ENCODE assay signal across 8 mouse cellular contexts in genomic region chr1:43065615-43066310, GRCm38 (mm10). TPM values are rescaled to one million over a fixed set of nuclear protein-coding genes. Genes with fewer than 3 reads are reported as not detected.
DNase-seq lines count a peak whose midpoint lies in the region; ATAC-seq and TF ChIP-seq lines count a peak whose summit lies in the region.

No protein-coding gene starts in this region.

- H3K9ac ChIP-seq in midbrain, embryonic 12.5 days (replicated peaks), result no peak overlapping the region
- no peak overlapping the region for H3K9ac ChIP-seq in stomach, embryonic 16.5 days (ENCODE audit: low read length)

- H3K27ac ChIP-seq in cortical plate, adult 2 months (ENCODE audit: insufficient read depth, low read length), result no peak overlapping the region
- H3K27ac ChIP-seq in kidney, adult 2 months (ENCODE audit: insufficient read depth, low read depth, low read length), result no peak overlapping the region
- H3K27ac ChIP-seq in limb, embryonic 10.5 days, result no peak overlapping the region
- no peak overlapping the region for H3K27ac ChIP-seq in midbrain, embryonic 12.5 days (replicated peaks)
- no peak overlapping the region for H3K27ac ChIP-seq in stomach, embryonic 16.5 days (ENCODE audit: low read length)

- 63% methylated on average over 9 of the region's 9 CpGs for WGBS in kidney, adult 2 months
- 55% methylated on average over 9 of the region's 9 CpGs for WGBS in limb, embryonic 10.5 days
- WGBS in midbrain, embryonic 12.5 days, result 44% methylated on average over 9 of the region's 9 CpGs
- 57% methylated on average over 9 of the region's 9 CpGs for WGBS in stomach, embryonic 16.5 days

- H3K9me3 ChIP-seq in limb, embryonic 10.5 days (replicated peaks), result no peaks in the 10 kb centered on the region
- no peaks in the 10 kb centered on the region for H3K9me3 ChIP-seq in midbrain, embryonic 12.5 days
- no peaks in the 10 kb centered on the region for H3K9me3 ChIP-seq in stomach, embryonic 16.5 days (replicated peaks; ENCODE audit: control insufficient read depth, low read length)

- no peak overlapping the region for H3K4me3 ChIP-seq in cortical plate, adult 2 months (ENCODE audit: insufficient read depth, low read length)
- no peak overlapping the region for H3K4me3 ChIP-seq in kidney, adult 2 months (ENCODE audit: insufficient read depth, low read depth, low read length)
- H3K4me3 ChIP-seq in limb, embryonic 10.5 days, result no peak overlapping the region
- no peak overlapping the region for H3K4me3 ChIP-seq in midbrain, embryonic 12.5 days
- no peak overlapping the region for H3K4me3 ChIP-seq in stomach, embryonic 16.5 days (replicated peaks; ENCODE audit: low read length)

- DNase-seq in 3134 (ENCODE audit: extremely low read depth, insufficient read length, low spot score) (peak; percentile 21), WW6 (ENCODE audit: low read depth, low spot score) (peak; percentile 11)
- DNase-seq in heart, adult 18-20 months, result peak; percentile 21 to 68
- peak; percentile 62 for DNase-seq in kidney, adult 2 months
- peak; percentile 82 for DNase-seq in limb, embryonic 10.5 days (ENCODE audit: low spot score)

- no peaks in the 10 kb centered on the region for H3K4me1 ChIP-seq in cortical plate, adult 2 months (ENCODE audit: control insufficient read depth, insufficient read depth, low read length)
- no peaks in the 10 kb centered on the region for H3K4me1 ChIP-seq in kidney, adult 2 months (ENCODE audit: control insufficient read depth, insufficient read depth, low read length)
- H3K4me1 ChIP-seq in limb, embryonic 10.5 days, result no peaks in the 10 kb centered on the region
- H3K4me1 ChIP-seq in midbrain, embryonic 12.5 days, result 0 out of 2 replicates have a peak, but pooled peaks cover 4% of the 10 kb centered on the region
- no peaks in the 10 kb centered on the region for H3K4me1 ChIP-seq in stomach, embryonic 16.5 days (ENCODE audit: control insufficient read depth, insufficient read depth, low read length)

- no peak overlapping the region for H3K4me2 ChIP-seq in midbrain, embryonic 12.5 days (replicated peaks)
- H3K4me2 ChIP-seq in stomach, embryonic 16.5 days (ENCODE audit: low read depth, low read length), result no peak overlapping the region

- no peaks in the 10 kb centered on the region; the same call in 1 of the 2 replicates for H3K36me3 ChIP-seq in kidney, adult 2 months (ENCODE audit: control insufficient read depth, insufficient read depth, low read length)
- peaks cover 22% of the 10 kb centered on the region; the same call in 1 of the 2 replicates for H3K36me3 ChIP-seq in limb, embryonic 10.5 days
- peaks cover 50% of the 10 kb centered on the region for H3K36me3 ChIP-seq in midbrain, embryonic 12.5 days
- H3K36me3 ChIP-seq in stomach, embryonic 16.5 days (ENCODE audit: control insufficient read depth, insufficient read depth, low read length), result no peaks in the 10 kb centered on the region; the same call in 1 of the 2 replicates

- peak; percentile 96 for ATAC-seq in midbrain, embryonic 12.5 days (ENCODE audit: low FRiP score, low read depth)
- ATAC-seq in stomach, embryonic 16.5 days (ENCODE audit: insufficient read depth, low FRiP score), result peak; percentile 60; the same call in 1 of the 2 replicates

- TF ChIP-seq POLR2A in cortical plate, adult 2 months (IDR thresholded peaks at IDR 0.05; ENCODE audit: extremely low read depth, insufficient read depth, low read length), result no peak
- no peak for TF ChIP-seq POLR2A in kidney, adult 2 months (IDR thresholded peaks at IDR 0.05; ENCODE audit: low read depth, low read length)

- no peaks in the 10 kb centered on the region for H3K27me3 ChIP-seq in kidney, adult 2 months (replicated peaks; ENCODE audit: control insufficient read depth, insufficient read depth, low read length)
- H3K27me3 ChIP-seq in limb, embryonic 10.5 days (ENCODE audit: low read depth, poor library complexity, severe bottlenecking), result no peaks in the 10 kb centered on the region
- no peaks in the 10 kb centered on the region for H3K27me3 ChIP-seq in midbrain, embryonic 12.5 days
- no peaks in the 10 kb centered on the region for H3K27me3 ChIP-seq in stomach, embryonic 16.5 days (ENCODE audit: control insufficient read depth, insufficient read depth, low read length)

- TF ChIP-seq CTCF in cortical plate, adult 2 months (IDR thresholded peaks at IDR 0.05; ENCODE audit: extremely low read depth, insufficient read depth, low read length), result peak; percentile 95
- TF ChIP-seq CTCF in kidney, adult 2 months (conservative IDR thresholded peaks at IDR 0.05; ENCODE audit: insufficient read depth, insufficient read length, low read depth, low read length), result peak; percentile 82

RNA-seq across cellular contexts. Expression of gene Tgfbrap1, which starts 32.7 kb away (rescaled TPM):
- 37.2 and 37.4 TPM in 2 replicates for polyA plus RNA-seq in cortical plate, adult 2 months (2012; rRNA removed)
- total RNA-seq in heart, adult 18-20 months (2021), result 10 to 100 TPM; 14.2 to 15.1 TPM
- polyA plus RNA-seq in kidney, adult 2 months (2012; rRNA removed), result 33.4 and 35.1 TPM in 2 replicates
- polyA plus RNA-seq in limb, embryonic 10.5 days (2016; fragmentation: Nextera tagmentation; extraction: Ambion mirVana), result 9.5 and 12.0 TPM in 2 replicates
- 15.6 and 16.6 TPM in 2 replicates for polyA plus RNA-seq in midbrain, embryonic 12.5 days (2016; fragmentation: Nextera tagmentation; extraction: Ambion mirVana)
- 9.5 and 10.2 TPM in 2 replicates for polyA plus RNA-seq in stomach, embryonic 16.5 days (2015; fragmentation: Nextera tagmentation; extraction: Ambion mirVana)

RNA-seq across cellular contexts. Expression of gene AI597479, which starts 32.7 kb away (rescaled TPM):
- 21.8 and 23.2 TPM in 2 replicates for polyA plus RNA-seq in cortical plate, adult 2 months (2012; rRNA removed)
- 10 to 100 TPM; 21.5 to 24.2 TPM for total RNA-seq in heart, adult 18-20 months (2021)
- 4.0 and 5.0 TPM in 2 replicates for polyA plus RNA-seq in kidney, adult 2 months (2012; rRNA removed)
- 33.6 and 40.8 TPM in 2 replicates for polyA plus RNA-seq in limb, embryonic 10.5 days (2016; fragmentation: Nextera tagmentation; extraction: Ambion mirVana)
- polyA plus RNA-seq in midbrain, embryonic 12.5 days (2016; fragmentation: Nextera tagmentation; extraction: Ambion mirVana), result 43.0 and 47.0 TPM in 2 replicates
- polyA plus RNA-seq in stomach, embryonic 16.5 days (2015; fragmentation: Nextera tagmentation; extraction: Ambion mirVana), result 28.9 and 29.1 TPM in 2 replicates

Comparison
In these comparisons a context has a peak if more than half of its experiments do, and no peak if none do; other contexts are left out.
1. DNase-seq: peak in every context shown above with its lines; median percentile 82 in limb, embryonic 10.5 days; 62 in kidney, adult 2 months; 44 in heart, adult 18-20 months; 21 in 3134; 11 in WW6.